Mouse (Mus musculus) olfactory bulb, adult 2 months (tissue): Measurements from ENCODE around the gene Xrcc6.

Source experiments
- CTCF ChIP-seq: fragments of 200-500 bp; IDR thresholded peaks from 2 replicates; pipeline ENCODE4 v1.5.1; 2012; ENCODE audit warnings: low read depth, mild to moderate bottlenecking, low read length, moderate library complexity; ENCODE audit not compliant: insufficient read depth
- POLR2A ChIP-seq: fragments of 200-500 bp; IDR thresholded peaks from 2 replicates; pipeline ENCODE4 v1.6.1; 2012; ENCODE audit warnings: mild to moderate bottlenecking, low read depth, low read length, moderate library complexity; ENCODE audit not compliant: insufficient read depth

DNA sequence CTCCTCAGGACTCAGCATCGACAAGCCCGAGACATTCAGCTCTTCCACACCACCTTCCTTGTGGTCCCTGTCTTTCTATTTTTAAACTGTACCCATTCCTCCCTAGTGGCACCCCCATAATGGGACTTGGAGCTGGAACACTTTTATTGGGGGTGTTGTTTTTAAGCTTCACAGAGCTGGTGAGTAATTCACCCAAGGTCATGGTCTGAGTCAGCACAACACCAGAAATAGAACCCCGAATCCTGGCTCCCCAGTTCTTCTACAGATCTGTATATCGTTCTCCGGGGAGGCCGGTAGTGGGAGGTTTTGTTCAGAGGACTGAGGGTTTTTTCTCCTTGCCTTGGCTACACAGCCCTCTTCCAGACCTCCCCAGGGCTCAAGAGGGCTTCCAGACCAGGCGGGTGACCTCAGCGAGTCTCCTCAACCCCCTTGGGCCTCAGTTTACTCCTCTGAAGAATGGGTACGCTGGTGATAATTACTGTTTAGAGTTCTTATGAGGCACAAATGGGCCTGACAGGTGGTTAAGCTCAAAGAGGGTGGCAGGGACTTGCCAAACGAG is 48.4 kb upstream of the Xrcc6 start:
- TF ChIP-seq POLR2A = no peak
- no peak for TF ChIP-seq CTCF
